Mouse (Mus musculus) stomach, postnatal 0 days (tissue): ENCODE measurements around the gene Stx6.

Source experiments
- CTCF ChIP-seq: IDR thresholded peaks from 2 replicates; pipeline ENCODE4 v1.5.1; 2016; ENCODE audit warnings: antibody characterized with exemption, low read depth, mild to moderate bottlenecking, moderate library complexity
- EP300 ChIP-seq: optimal IDR thresholded peaks from 2 replicates; pipeline ENCODE3; 2016; ENCODE audit warnings: antibody characterized with exemption

GRCm38 (mm10) chr1:155242488-155242745, 83.9 kb downstream of the Stx6 start:
- no peak for TF ChIP-seq CTCF
- TF ChIP-seq EP300, result no peak
